Mouse (Mus musculus): ENCODE results near the gene Zc2hc1c. TPM values are rescaled to one million over a fixed set of nuclear protein-coding genes. Genes with fewer than 3 reads are reported as not detected.
A peak's percentile ranks its signal among the peaks of the same experiment; 100 is the strongest.

Zc2hc1c gene
- polyA plus RNA-seq, 1 experiment, result 1.1 TPM

GRCm38 (mm10) chr12:85286941-85287340, 1.4 kb upstream of the Zc2hc1c start:
- Histone ChIP-seq H3K27ac (ENCODE audit: insufficient read depth, low read length) (no peak overlapping the region), H3K27me3 (ENCODE audit: control insufficient read depth, insufficient read depth, low read length) (peaks cover 2% of the 10 kb centered on the region; the same call in 1 of the 2 replicates), H3K4me3 (replicated peaks; ENCODE audit: insufficient read depth, low read depth, low read length) (no peak overlapping the region), H3K4me1 (ENCODE audit: control insufficient read depth, insufficient read depth, low read length) (0 out of 2 replicates have a peak, but pooled peaks cover 3% of the 10 kb centered on the region)
- 41% methylated on average over 4 of the region's 5 CpGs for WGBS
- DNase-seq, result no peak
- TF ChIP-seq POLR2A (IDR thresholded peaks at IDR 0.05; ENCODE audit: borderline replicate concordance, insufficient read depth, low read length), result no peak
- 0 out of 2 replicates have a peak, but pooled peaks have one; percentile 16 for TF ChIP-seq CTCF (IDR thresholded peaks at IDR 0.05; ENCODE audit: borderline replicate concordance, insufficient read depth, low read depth, low read length)

DNA sequence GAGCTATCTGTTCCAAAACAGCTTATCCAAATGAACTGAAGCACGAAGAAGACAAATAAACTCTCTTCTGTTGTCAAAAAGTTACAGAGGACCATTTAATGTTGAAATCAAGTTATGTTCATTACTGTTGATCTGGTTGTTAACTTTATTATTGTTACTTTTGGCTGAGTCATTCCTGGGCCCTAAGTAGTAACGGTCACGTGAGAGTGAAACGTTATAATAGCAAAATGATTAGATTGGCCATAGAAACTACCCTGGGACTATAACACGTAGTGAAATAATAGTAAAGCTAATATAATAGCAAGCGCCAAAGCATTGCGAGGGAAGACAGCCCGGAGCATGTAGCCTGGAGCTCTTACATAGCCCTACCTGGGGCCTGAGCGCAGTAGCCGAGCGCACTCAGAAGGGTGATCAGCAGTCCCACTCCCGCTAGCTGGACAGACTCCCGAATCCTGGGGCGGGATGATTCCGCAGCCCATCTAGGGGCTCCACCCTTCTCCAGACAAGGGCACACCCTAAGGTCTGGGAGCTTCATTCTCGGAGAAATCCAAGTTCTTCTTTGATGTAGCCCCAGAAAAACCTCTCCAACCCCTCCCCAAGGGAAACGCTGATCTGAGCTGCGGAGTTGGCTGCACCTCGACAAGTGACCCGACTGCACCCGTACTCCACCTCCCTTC, 444 bp upstream of the Zc2hc1c start, which contains the start of gene Acyp1:
Acyp1 (minus strand) TSS at position 630 of the 677 bp plus-strand sequence.
- Histone ChIP-seq H3K4me3 (replicated peaks; ENCODE audit: insufficient read depth, low read depth, low read length) (peak within 1 kb of the TSS; percentile 47), H3K27me3 (ENCODE audit: control insufficient read depth, insufficient read depth, low read length) (peaks cover 2% of the 10 kb centered on the region; the same call in 1 of the 2 replicates), H3K27ac (ENCODE audit: insufficient read depth, low read length) (no peak within 1 kb of the TSS), H3K4me1 (ENCODE audit: control insufficient read depth, insufficient read depth, low read length) (0 out of 2 replicates have a peak, but pooled peaks cover 3% of the 10 kb centered on the region)
- WGBS, result 21% methylated on average over 21 of the region's 21 CpGs
- no peak for DNase-seq
- no peak for TF ChIP-seq CTCF (IDR thresholded peaks at IDR 0.05; ENCODE audit: borderline replicate concordance, insufficient read depth, low read depth, low read length)
- no peak for TF ChIP-seq POLR2A (IDR thresholded peaks at IDR 0.05; ENCODE audit: borderline replicate concordance, insufficient read depth, low read length)

DNA sequence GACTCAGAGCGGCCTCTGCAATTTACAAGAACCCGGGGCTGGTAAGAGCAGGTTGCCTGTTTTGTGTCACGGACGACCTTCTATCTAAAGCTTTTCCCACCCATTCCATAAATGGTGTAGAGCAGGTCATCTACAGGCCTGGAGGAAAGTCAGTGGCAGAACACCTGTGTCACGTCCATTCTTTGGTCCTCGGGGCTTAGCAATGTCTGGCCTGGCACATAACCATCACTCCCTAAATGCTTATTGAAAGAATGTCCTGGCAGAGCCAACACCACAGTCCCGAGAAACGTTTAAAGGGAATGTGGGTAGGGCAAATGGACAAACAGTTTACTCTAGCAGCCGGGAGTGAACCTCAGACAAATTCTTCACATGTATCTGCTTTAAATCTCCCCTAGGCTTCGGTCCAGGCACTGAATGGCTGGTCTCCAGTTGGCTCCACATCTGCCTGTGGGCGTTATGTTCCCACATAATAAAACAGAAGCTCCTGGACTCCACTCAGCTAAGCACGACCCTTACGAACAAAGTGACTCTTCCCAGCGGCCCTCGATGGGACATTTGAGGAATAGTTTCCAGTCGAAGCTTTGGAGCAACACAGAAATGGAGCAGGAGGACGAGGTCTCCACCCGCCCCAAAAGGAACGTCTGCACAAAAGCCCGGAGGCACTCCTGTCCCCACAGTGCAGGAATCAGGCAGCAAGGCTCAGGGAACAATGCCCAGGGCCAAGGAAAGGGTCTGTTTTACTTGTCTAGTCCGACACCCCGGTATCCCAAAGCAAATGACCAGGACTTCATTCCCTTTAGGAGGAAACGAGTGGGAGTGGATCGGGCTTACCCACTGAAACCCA, 988 bp downstream of the Zc2hc1c start:
- H3K27me3 ChIP-seq (ENCODE audit: control insufficient read depth, insufficient read depth, low read length), result peaks cover 2% of the 10 kb centered on the region; the same call in 1 of the 2 replicates
- H3K4me3 ChIP-seq (replicated peaks; ENCODE audit: insufficient read depth, low read depth, low read length), result no peak overlapping the region
- H3K4me1 ChIP-seq (ENCODE audit: control insufficient read depth, insufficient read depth, low read length), result 0 out of 2 replicates have a peak, but pooled peaks cover 3% of the 10 kb centered on the region
- no peak for DNase-seq
- WGBS, result 53% methylated on average over 24 of the region's 24 CpGs
- no peak overlapping the region for H3K27ac ChIP-seq (ENCODE audit: insufficient read depth, low read length)
- TF ChIP-seq POLR2A (IDR thresholded peaks at IDR 0.05; ENCODE audit: borderline replicate concordance, insufficient read depth, low read length) (no peak), CTCF (IDR thresholded peaks at IDR 0.05; ENCODE audit: borderline replicate concordance, insufficient read depth, low read depth, low read length) (no peak)

DNA sequence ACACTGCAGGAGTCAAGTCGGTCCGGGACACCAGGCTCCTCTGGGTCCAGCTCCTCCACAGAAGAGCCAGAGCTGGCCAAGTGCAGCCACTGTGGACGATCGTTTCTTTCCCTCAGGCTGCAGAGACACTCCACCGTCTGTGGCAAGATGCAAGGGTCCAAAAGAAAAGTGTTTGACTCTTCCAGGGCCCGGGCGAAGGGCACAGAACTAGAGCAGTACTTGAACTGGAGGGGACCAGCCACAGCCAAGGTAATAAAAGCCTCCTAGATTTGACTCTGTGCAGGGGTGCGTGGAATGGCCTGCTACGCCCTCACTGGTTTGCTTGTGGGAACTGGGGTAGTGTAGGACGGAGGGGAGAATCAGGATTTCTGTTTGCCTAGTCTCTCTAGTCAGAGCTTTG, 2.2 kb downstream of the Zc2hc1c start:
- peaks cover 2% of the 10 kb centered on the region; the same call in 1 of the 2 replicates for H3K27me3 ChIP-seq (ENCODE audit: control insufficient read depth, insufficient read depth, low read length)
- WGBS, result 77% methylated on average over 10 of the region's 10 CpGs

DNA sequence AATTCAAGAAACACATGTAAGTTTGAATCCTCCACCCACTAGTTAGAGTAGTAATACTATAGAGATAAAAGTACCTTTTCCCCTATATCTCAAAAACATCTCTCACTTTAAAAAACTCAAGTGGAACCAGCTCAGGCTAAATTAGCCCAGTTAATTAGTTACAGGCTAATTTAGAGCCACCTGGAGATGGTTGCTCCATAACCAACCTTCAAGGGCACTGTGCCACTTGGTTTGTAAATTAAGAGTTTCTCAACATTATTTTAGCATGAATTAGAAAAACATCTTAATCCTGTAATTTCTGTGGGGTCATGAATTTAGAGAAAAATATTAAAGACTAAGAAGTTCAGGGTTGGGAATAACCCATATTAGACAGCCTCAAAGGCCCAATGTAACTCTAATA, 3.1 kb downstream of the Zc2hc1c start:
- Histone ChIP-seq H3K4me1 (ENCODE audit: control insufficient read depth, insufficient read depth, low read length) (0 out of 2 replicates have a peak, but pooled peaks cover 3% of the 10 kb centered on the region), H3K27ac (ENCODE audit: insufficient read depth, low read length) (no peak overlapping the region), H3K27me3 (ENCODE audit: control insufficient read depth, insufficient read depth, low read length) (peaks cover 2% of the 10 kb centered on the region; the same call in 1 of the 2 replicates), H3K4me3 (replicated peaks; ENCODE audit: insufficient read depth, low read depth, low read length) (no peak overlapping the region)
- DNase-seq, result no peak
- TF ChIP-seq CTCF (IDR thresholded peaks at IDR 0.05; ENCODE audit: borderline replicate concordance, insufficient read depth, low read depth, low read length) (no peak), POLR2A (IDR thresholded peaks at IDR 0.05; ENCODE audit: borderline replicate concordance, insufficient read depth, low read length) (no peak)

More for the DNA sequence above, 2.2 kb downstream of the Zc2hc1c start:
- DNase-seq, result no peak
- TF ChIP-seq POLR2A (IDR thresholded peaks at IDR 0.05; ENCODE audit: borderline replicate concordance, insufficient read depth, low read length) (no peak), CTCF (IDR thresholded peaks at IDR 0.05; ENCODE audit: borderline replicate concordance, insufficient read depth, low read depth, low read length) (no peak)
- Histone ChIP-seq H3K27ac (ENCODE audit: insufficient read depth, low read length) (no peak overlapping the region), H3K4me1 (ENCODE audit: control insufficient read depth, insufficient read depth, low read length) (0 out of 2 replicates have a peak, but pooled peaks cover 3% of the 10 kb centered on the region), H3K4me3 (replicated peaks; ENCODE audit: insufficient read depth, low read depth, low read length) (no peak overlapping the region)

- TF ChIP-seq CTCF (IDR thresholded peaks at IDR 0.05; ENCODE audit: borderline replicate concordance, insufficient read depth, low read depth, low read length) (no peak), POLR2A (IDR thresholded peaks at IDR 0.05; ENCODE audit: borderline replicate concordance, insufficient read depth, low read length) (no peak)
- H3K27me3 ChIP-seq (ENCODE audit: control insufficient read depth, insufficient read depth, low read length), result peaks cover 2% of the 10 kb centered on the region; the same call in 1 of the 2 replicates
- H3K4me3 ChIP-seq (replicated peaks; ENCODE audit: insufficient read depth, low read depth, low read length), result no peak overlapping the region
- 83% methylated on average over 6 of the region's 6 CpGs for WGBS
- H3K4me1 ChIP-seq (ENCODE audit: control insufficient read depth, insufficient read depth, low read length), result 0 out of 2 replicates have a peak, but pooled peaks cover 3% of the 10 kb centered on the region
- no peak overlapping the region for H3K27ac ChIP-seq (ENCODE audit: insufficient read depth, low read length)
- no peak for DNase-seq
Measured at GRCm38 (mm10) chr12:85292288-85292687, 3.9 kb downstream of the Zc2hc1c start.

- Histone ChIP-seq H3K4me3 (replicated peaks; ENCODE audit: insufficient read depth, low read depth, low read length) (no peak overlapping the region), H3K27me3 (ENCODE audit: control insufficient read depth, insufficient read depth, low read length) (peaks cover 2% of the 10 kb centered on the region; the same call in 1 of the 2 replicates), H3K27ac (ENCODE audit: insufficient read depth, low read length) (no peak overlapping the region), H3K4me1 (ENCODE audit: control insufficient read depth, insufficient read depth, low read length) (0 out of 2 replicates have a peak, but pooled peaks cover 3% of the 10 kb centered on the region)
- TF ChIP-seq CTCF (IDR thresholded peaks at IDR 0.05; ENCODE audit: borderline replicate concordance, insufficient read depth, low read depth, low read length), result no peak
- no peak for TF ChIP-seq POLR2A (IDR thresholded peaks at IDR 0.05; ENCODE audit: borderline replicate concordance, insufficient read depth, low read length)
- DNase-seq, result no peak
Measured at GRCm38 (mm10) chr12:85292906-85293305, 4.5 kb downstream of the Zc2hc1c start.
